Mouse (Mus musculus) embryonic facial prominence, embryonic 13.5 days (tissue): ENCODE measurements around the gene L2hgdh. TPM values are rescaled to one million over a fixed set of nuclear protein-coding genes. Genes with fewer than 3 reads are reported as not detected.

ENCODE experiments used
- ATAC-seq: fragments of 200-750 bp; cut with Nextera tagmentation; 2 replicates; pipeline ENCODE4 v1.8.0; 2017; ENCODE audit warnings: low read depth; ENCODE audit not compliant: insufficient number of reproducible peaks, insufficient read depth, low FRiP score, low TSS enrichment
- H3K27ac ChIP-seq: fragments of 300-500 bp; sonication (generic); 2 replicates; pipeline ENCODE4 v1.5.1; 2015; ENCODE audit warnings: moderate library complexity, mild to moderate bottlenecking, inconsistent platforms
- H3K27me3 ChIP-seq: fragments of 300-500 bp; sonication (generic); 2 replicates; pipeline ENCODE4 v1.6.1; 2015; ENCODE audit warnings: mild to moderate bottlenecking, inconsistent platforms
- H3K36me3 ChIP-seq: fragments of 300-500 bp; sonication (generic); 2 replicates; pipeline ENCODE4 v1.6.1; 2015; ENCODE audit warnings: mild to moderate bottlenecking, inconsistent platforms
- H3K4me1 ChIP-seq: fragments of 300-500 bp; sonication (generic); 2 replicates; pipeline ENCODE4 v1.6.1; 2015; ENCODE audit warnings: inconsistent platforms
- H3K4me2 ChIP-seq: fragments of 300-500 bp; sonication (generic); 2 replicates; pipeline ENCODE4 v1.6.1; 2015; ENCODE audit warnings: moderate library complexity, mild to moderate bottlenecking, inconsistent platforms
- H3K4me3 ChIP-seq: fragments of 300-500 bp; sonication (generic); 2 replicates; pipeline ENCODE4 v1.5.1; 2015; ENCODE audit warnings: mild to moderate bottlenecking, inconsistent platforms
- H3K9ac ChIP-seq: fragments of 300-500 bp; sonication (generic); 2 replicates; pipeline ENCODE4 v1.6.1; 2015; ENCODE audit warnings: mild to moderate bottlenecking, inconsistent platforms
- H3K9me3 ChIP-seq: fragments of 300-500 bp; sonication (generic); 2 replicates; pipeline ENCODE4 v1.6.1; 2016; ENCODE audit warnings: inconsistent platforms
- WGBS: fragments of 180-500 bp; shearing (Covaris S2); methylation state at CpG from one replicate; pipeline ENCODE4 v1.1.7; 2015; ENCODE audit warnings: mixed read lengths; 5-methylcytosine and 5-hydroxymethylcytosine counted together
- polyA plus RNA-seq: library from polyadenylated mRNA; unstranded; fragments of >200 nt; fragmentation: Nextera tagmentation; extraction: Ambion mirVana; gene quantifications from 2 replicates; pipeline ENCODE4 v1.2.1, GENCODE M21; 2015

The L2hgdh gene
- polyA plus RNA-seq, 1 experiment from 2014 or later = 16.8 TPM

GRCm38 (mm10) chr12:69757418-69758141 is 32.9 kb upstream of the L2hgdh start:
- Histone ChIP-seq H3K4me3 (peak overlapping the region; percentile 22), H3K4me1 (peaks cover 36% of the 10 kb centered on the region), H3K9me3 (no peaks in the 10 kb centered on the region), H3K27me3 (no peaks in the 10 kb centered on the region), H3K9ac (0 out of 2 replicates have a peak overlapping the region, but pooled peaks have one; percentile 27), H3K4me2 (peak overlapping the region; percentile 58), H3K36me3 (no peaks in the 10 kb centered on the region), H3K27ac (peak overlapping the region; percentile 44; the same call in 1 of the 2 replicates)
- ATAC-seq = no peak
- 15% methylated on average over 22 of the region's 22 CpGs for WGBS

DNA sequence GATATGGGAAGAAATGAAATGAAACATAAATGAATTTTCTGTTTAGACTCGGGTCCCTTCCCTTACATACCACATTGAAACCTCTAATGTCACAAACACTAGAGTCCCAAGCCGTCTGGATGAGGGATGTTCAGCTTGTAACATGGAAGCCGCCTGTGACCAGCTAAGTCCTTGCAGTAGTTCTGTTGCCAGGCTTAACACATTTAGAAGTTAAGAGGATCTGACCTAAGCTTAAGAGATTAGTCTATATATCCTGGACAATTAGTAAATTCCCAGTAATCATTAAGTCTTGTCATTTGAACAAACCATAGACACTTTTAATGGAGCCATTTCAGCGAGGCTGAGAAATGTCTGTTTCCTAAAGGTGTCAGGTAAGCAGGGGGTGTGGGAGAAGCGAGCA is 31.3 kb upstream of the L2hgdh start:
- no peaks in the 10 kb centered on the region for H3K36me3 ChIP-seq
- no peaks in the 10 kb centered on the region for H3K9me3 ChIP-seq
- no peak overlapping the region for H3K27ac ChIP-seq
- no peak overlapping the region for H3K9ac ChIP-seq
- 75% methylated on average over 5 of the region's 5 CpGs for WGBS
- no peak for ATAC-seq
- no peak overlapping the region for H3K4me3 ChIP-seq
- no peak overlapping the region for H3K4me2 ChIP-seq
- H3K4me1 ChIP-seq = peaks cover 45% of the 10 kb centered on the region
- no peaks in the 10 kb centered on the region for H3K27me3 ChIP-seq

GRCm38 (mm10) chr12:69753936-69754335 is 29.3 kb upstream of the L2hgdh start:
- Histone ChIP-seq H3K9me3 (no peaks in the 10 kb centered on the region), H3K27ac (no peak overlapping the region), H3K4me2 (no peak overlapping the region), H3K36me3 (no peaks in the 10 kb centered on the region), H3K9ac (no peak overlapping the region), H3K4me3 (no peak overlapping the region), H3K4me1 (peaks cover 36% of the 10 kb centered on the region), H3K27me3 (no peaks in the 10 kb centered on the region)
- no peak for ATAC-seq
- WGBS = 68% methylated on average over 5 of the region's 5 CpGs

- Histone ChIP-seq H3K36me3 (no peaks in the 10 kb centered on the region), H3K9ac (peak overlapping the region; percentile 49; the same call in 1 of the 2 replicates), H3K9me3 (no peaks in the 10 kb centered on the region), H3K27me3 (no peaks in the 10 kb centered on the region), H3K4me2 (0 out of 2 replicates have a peak overlapping the region, but pooled peaks have one; percentile 14), H3K4me3 (no peak overlapping the region), H3K27ac (0 out of 2 replicates have a peak overlapping the region, but pooled peaks have one; percentile 16), H3K4me1 (peaks cover 17% of the 10 kb centered on the region)
- 14% methylated on average over 10 of the region's 10 CpGs for WGBS
- ATAC-seq = 0 out of 2 replicates have a peak, but pooled peaks have one; percentile 26
These were observed 27.2 kb upstream of the L2hgdh start for GRCm38 (mm10) chr12:69751864-69752341.

DNA sequence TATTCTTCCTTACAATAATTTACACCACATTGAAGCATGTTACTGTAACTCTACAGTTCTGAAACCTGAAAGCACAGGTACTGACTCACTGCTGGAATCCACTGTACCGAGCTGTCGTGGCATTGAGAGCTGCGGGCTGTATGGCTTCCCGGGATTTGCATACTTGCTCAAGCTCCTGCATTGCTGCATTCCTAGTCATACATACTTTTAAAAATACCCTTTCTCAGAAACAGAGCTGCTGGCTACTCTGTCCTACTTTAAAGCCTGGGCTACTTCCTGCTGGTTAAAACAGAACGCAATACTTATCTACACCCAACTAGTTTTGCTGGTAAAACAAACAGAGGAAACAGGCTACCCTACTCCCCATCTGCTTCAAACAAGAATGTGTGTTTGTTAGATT is 19.5 kb upstream of the L2hgdh start:
- 83% methylated on average over 5 of the region's 5 CpGs for WGBS
- Histone ChIP-seq H3K9me3 (no peaks in the 10 kb centered on the region), H3K27me3 (no peaks in the 10 kb centered on the region), H3K4me2 (no peak overlapping the region), H3K4me3 (no peak overlapping the region), H3K36me3 (no peaks in the 10 kb centered on the region; the same call in 1 of the 2 replicates), H3K9ac (no peak overlapping the region), H3K27ac (no peak overlapping the region), H3K4me1 (0 out of 2 replicates have a peak, but pooled peaks cover 5% of the 10 kb centered on the region)
- ATAC-seq = no peak

GRCm38 (mm10) chr12:69741965-69742364 is 17.3 kb upstream of the L2hgdh start:
- no peak overlapping the region for H3K27ac ChIP-seq
- H3K36me3 ChIP-seq = no peaks in the 10 kb centered on the region; the same call in 1 of the 2 replicates
- no peak overlapping the region for H3K4me3 ChIP-seq
- no peak overlapping the region for H3K4me2 ChIP-seq
- H3K27me3 ChIP-seq = no peaks in the 10 kb centered on the region
- WGBS = 46% methylated on average over 5 of the region's 5 CpGs
- no peaks in the 10 kb centered on the region for H3K9me3 ChIP-seq
- H3K4me1 ChIP-seq = 0 out of 2 replicates have a peak, but pooled peaks cover 5% of the 10 kb centered on the region
- H3K9ac ChIP-seq = no peak overlapping the region
- ATAC-seq = no peak

GRCm38 (mm10) chr12:69733923-69734322 is 9.2 kb upstream of the L2hgdh start:
- Histone ChIP-seq H3K4me2 (no peak overlapping the region; the same call in 1 of the 2 replicates), H3K9ac (no peak overlapping the region), H3K27me3 (no peaks in the 10 kb centered on the region), H3K4me1 (no peaks in the 10 kb centered on the region), H3K36me3 (no peaks in the 10 kb centered on the region), H3K9me3 (no peaks in the 10 kb centered on the region), H3K27ac (no peak overlapping the region), H3K4me3 (no peak overlapping the region)
- WGBS = 72% methylated on average over 3 of the region's 3 CpGs
- no peak for ATAC-seq

DNA sequence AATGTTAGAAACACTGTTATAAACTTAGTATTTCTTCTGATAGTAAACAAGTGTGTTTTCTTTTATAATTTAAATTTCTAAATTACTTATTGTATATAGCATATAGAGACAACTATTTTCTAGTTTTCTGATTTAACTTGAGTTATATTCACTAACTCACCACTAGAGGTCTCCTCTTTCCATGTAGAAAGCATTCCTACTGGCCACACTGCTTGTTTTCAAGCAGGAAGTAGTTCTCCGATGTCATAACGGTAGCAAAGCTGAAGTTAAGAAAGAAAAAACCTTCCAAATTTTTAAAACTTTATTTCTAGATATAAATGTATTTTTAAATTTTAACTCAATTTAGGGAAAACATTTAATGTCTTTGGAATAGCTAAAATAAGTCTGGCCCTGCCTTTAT is 8.8 kb upstream of the L2hgdh start:
- Histone ChIP-seq H3K27me3 (no peaks in the 10 kb centered on the region), H3K4me1 (no peaks in the 10 kb centered on the region), H3K4me3 (no peak overlapping the region), H3K27ac (no peak overlapping the region), H3K4me2 (no peak overlapping the region; the same call in 1 of the 2 replicates), H3K9me3 (no peaks in the 10 kb centered on the region), H3K9ac (no peak overlapping the region), H3K36me3 (no peaks in the 10 kb centered on the region)
- ATAC-seq = no peak
- WGBS = 3% methylated on average over 2 of the region's 2 CpGs

GRCm38 (mm10) chr12:69732221-69732620 is 7.5 kb upstream of the L2hgdh start:
- H3K9ac ChIP-seq = no peak overlapping the region
- no peaks in the 10 kb centered on the region for H3K27me3 ChIP-seq
- H3K9me3 ChIP-seq = no peaks in the 10 kb centered on the region
- H3K27ac ChIP-seq = no peak overlapping the region
- no peak overlapping the region for H3K4me2 ChIP-seq
- no peaks in the 10 kb centered on the region for H3K4me1 ChIP-seq
- H3K4me3 ChIP-seq = no peak overlapping the region
- ATAC-seq = no peak
- no peaks in the 10 kb centered on the region for H3K36me3 ChIP-seq
- WGBS = 41% methylated on average over 5 of the region's 5 CpGs

GRCm38 (mm10) chr12:69730306-69730705 is 5.6 kb upstream of the L2hgdh start:
- Histone ChIP-seq H3K9me3 (no peaks in the 10 kb centered on the region), H3K9ac (no peak overlapping the region), H3K4me2 (no peak overlapping the region), H3K27me3 (no peaks in the 10 kb centered on the region), H3K4me1 (no peaks in the 10 kb centered on the region), H3K4me3 (no peak overlapping the region), H3K27ac (no peak overlapping the region), H3K36me3 (no peaks in the 10 kb centered on the region)
- ATAC-seq = no peak
- WGBS = 72% methylated on average over 1 of the region's 1 CpGs

GRCm38 (mm10) chr12:69729246-69729645 is 4.6 kb upstream of the L2hgdh start:
- Histone ChIP-seq H3K4me3 (no peak overlapping the region), H3K27me3 (no peaks in the 10 kb centered on the region), H3K9me3 (no peaks in the 10 kb centered on the region), H3K27ac (no peak overlapping the region), H3K4me1 (no peaks in the 10 kb centered on the region; the same call in 1 of the 2 replicates), H3K36me3 (no peaks in the 10 kb centered on the region), H3K4me2 (no peak overlapping the region), H3K9ac (no peak overlapping the region)
- WGBS = 90% methylated on average over 1 of the region's 1 CpGs
- no peak for ATAC-seq
